Mouse (Mus musculus): Measurements from ENCODE around the gene Uchl5. TPM values are rescaled to one million over a fixed set of nuclear protein-coding genes. Genes with fewer than 3 reads are reported as not detected.
A peak's percentile ranks its signal among the peaks of the same experiment; 100 is the strongest.

Uchl5 gene
- 74.6 and 74.9 TPM in 2 replicates for polyA plus RNA-seq (2014; fragmentation: Nextera tagmentation; extraction: Ambion mirVana)

DNA sequence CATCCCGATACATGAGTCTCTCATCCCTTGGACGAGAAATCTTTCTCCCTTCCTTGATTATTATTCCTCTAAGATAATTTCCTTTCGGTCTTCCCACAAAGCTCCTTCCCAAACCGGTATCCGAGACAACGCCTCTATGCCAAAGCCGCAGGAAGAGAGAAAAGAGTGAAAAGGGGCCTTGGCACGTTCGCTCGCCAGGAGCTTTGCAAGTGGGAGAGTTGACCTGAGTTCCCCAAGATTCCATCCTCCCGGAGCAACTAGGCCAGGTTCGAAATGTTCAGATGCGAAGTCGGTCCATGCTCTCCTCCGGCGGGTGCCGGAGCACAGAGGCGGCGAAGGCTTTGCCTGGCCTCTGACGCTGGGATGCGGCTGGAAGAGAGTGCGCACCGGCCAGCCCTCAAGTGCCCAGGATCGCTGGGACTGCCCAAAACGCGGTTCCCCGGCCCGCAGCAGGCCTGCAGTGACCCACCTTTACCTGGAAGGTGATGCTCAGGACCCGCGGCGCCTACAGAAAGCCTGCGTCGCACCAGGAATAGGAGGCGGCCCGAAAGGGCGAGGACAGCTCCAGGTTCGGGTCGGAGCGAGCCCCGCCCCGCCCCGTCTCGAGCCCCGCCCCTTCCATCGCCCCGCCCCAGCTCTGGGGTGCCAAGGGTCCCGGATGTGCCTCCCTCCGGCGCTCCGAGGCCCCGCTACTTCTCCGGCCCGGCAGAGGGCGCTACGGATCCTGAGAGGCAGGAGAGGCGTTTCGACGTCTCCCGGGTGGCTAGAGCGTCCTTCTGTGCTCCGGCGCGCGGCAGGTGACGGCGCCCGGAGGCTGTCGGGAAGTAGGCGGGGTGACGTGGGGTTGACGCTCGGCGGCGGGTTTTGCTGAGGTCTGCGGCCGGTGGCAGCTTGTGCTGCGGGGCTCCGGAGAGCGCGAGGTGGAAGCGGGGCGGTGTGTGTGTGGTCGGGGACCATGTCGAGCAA lies at the start of gene Uchl5, which contains the start of gene Trove2:
Gene Uchl5 (plus strand): TSS at position 827 of the 966 bp plus-strand sequence.
Gene Trove2 (minus strand): TSS at position 623 of the 966 bp plus-strand sequence.
- peak within 1 kb of the TSS; percentile 80 for H3K4me3 ChIP-seq (ENCODE audit: low read depth, low read length)
- H3K36me3 ChIP-seq (ENCODE audit: control insufficient read depth, insufficient read depth, low read length): no peaks in the 10 kb centered on the region
- H3K4me1 ChIP-seq (replicated peaks; ENCODE audit: control insufficient read depth, insufficient read depth, low read length): no peaks in the 10 kb centered on the region
- H3K9ac ChIP-seq (ENCODE audit: low read depth, low read length): peak within 1 kb of the TSS; percentile 82
- H3K27me3 ChIP-seq (ENCODE audit: control insufficient read depth, insufficient read depth, low read length): no peaks in the 10 kb centered on the region
- under 1% methylated on average over 81 of the region's 84 CpGs for WGBS
- DNase-seq (ENCODE audit: low spot score) (peak; percentile 99), ATAC-seq (ENCODE audit: low FRiP score) (peak; percentile 98)
- peak within 1 kb of the TSS; percentile 58 for H3K27ac ChIP-seq (ENCODE audit: low read depth, low read length)
- H3K9me3 ChIP-seq (ENCODE audit: control insufficient read depth, low read length): no peaks in the 10 kb centered on the region
- peak within 1 kb of the TSS; percentile 75 for H3K4me2 ChIP-seq (replicated peaks; ENCODE audit: low read depth, low read length)

DNA sequence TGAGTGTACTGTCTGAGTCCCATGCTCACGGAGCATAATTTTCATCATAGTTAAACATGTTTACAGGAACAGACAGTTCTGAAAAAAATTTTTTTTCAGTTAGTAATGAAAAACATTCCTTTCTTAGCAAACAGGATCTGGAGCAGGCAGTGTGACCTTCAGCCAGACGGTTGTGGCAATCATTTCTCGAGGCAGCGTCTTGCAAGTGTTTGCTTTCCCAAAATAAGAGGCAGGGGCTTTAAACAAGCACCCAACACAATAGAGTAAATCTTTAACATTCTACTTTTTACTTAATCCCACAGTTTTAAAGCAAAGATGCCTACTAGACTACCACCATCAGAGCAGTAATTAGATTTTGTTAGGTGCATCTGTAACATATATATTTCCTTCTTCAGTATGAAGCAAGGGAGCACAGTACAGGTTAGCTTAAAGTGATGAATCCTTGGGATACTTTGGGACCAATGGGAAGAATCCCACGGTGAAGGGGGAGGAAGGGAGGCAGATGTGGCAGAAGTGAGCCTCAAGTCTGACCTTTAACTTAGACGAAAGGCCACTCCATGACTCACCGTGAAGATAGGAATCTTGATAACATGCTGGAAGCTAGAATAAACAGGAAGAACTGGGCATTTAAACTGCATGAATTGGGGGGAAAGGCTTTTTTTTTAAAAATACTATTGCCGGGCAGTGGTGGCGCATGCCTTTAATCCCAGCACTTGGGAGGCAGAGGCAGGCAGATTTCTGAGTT lies 49.2 kb upstream of the Uchl5 start:
- Histone ChIP-seq H3K4me3 (ENCODE audit: low read depth, low read length) (no peak overlapping the region), H3K27me3 (ENCODE audit: control insufficient read depth, insufficient read depth, low read length) (no peaks in the 10 kb centered on the region), H3K27ac (ENCODE audit: low read depth, low read length) (no peak overlapping the region), H3K36me3 (ENCODE audit: control insufficient read depth, insufficient read depth, low read length) (no peaks in the 10 kb centered on the region), H3K9me3 (ENCODE audit: control insufficient read depth, low read length) (no peaks in the 10 kb centered on the region), H3K9ac (ENCODE audit: low read depth, low read length) (no peak overlapping the region), H3K4me1 (replicated peaks; ENCODE audit: control insufficient read depth, insufficient read depth, low read length) (no peaks in the 10 kb centered on the region), H3K4me2 (replicated peaks; ENCODE audit: low read depth, low read length) (no peak overlapping the region)
- ATAC-seq (ENCODE audit: low FRiP score): no peak
- DNase-seq (ENCODE audit: low spot score): no peak
- 87% methylated on average over 9 of the region's 9 CpGs for WGBS

DNA sequence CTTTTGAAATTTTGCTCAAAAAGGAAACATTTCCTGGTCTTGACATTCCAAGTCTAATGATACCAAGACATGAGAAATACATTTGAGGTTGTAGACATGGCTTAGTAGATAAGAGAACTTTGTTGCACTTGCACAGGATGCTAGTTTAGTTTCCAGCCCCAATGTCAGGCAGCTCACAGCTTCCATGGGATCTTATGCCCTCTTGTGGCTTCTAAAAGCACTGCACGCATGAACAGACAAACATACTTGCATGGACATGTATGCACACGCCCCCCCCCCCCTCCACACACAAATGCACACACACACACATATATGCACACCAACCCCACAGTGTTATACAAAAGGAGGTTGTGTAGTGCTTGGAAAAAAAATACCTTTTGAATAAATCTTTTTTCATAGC lies 46.2 kb upstream of the Uchl5 start:
- WGBS: 84% methylated on average over 2 of the region's 2 CpGs
- no peak for ATAC-seq (ENCODE audit: low FRiP score)
- H3K36me3 ChIP-seq (ENCODE audit: control insufficient read depth, insufficient read depth, low read length): no peaks in the 10 kb centered on the region
- no peaks in the 10 kb centered on the region for H3K27me3 ChIP-seq (ENCODE audit: control insufficient read depth, insufficient read depth, low read length)
- DNase-seq (ENCODE audit: low spot score): no peak
- no peak overlapping the region for H3K4me3 ChIP-seq (ENCODE audit: low read depth, low read length)
- no peak overlapping the region for H3K27ac ChIP-seq (ENCODE audit: low read depth, low read length)
- no peak overlapping the region for H3K9ac ChIP-seq (ENCODE audit: low read depth, low read length)
- no peaks in the 10 kb centered on the region for H3K9me3 ChIP-seq (ENCODE audit: control insufficient read depth, low read length)
- H3K4me2 ChIP-seq (replicated peaks; ENCODE audit: low read depth, low read length): no peak overlapping the region
- H3K4me1 ChIP-seq (replicated peaks; ENCODE audit: control insufficient read depth, insufficient read depth, low read length): no peaks in the 10 kb centered on the region

DNA sequence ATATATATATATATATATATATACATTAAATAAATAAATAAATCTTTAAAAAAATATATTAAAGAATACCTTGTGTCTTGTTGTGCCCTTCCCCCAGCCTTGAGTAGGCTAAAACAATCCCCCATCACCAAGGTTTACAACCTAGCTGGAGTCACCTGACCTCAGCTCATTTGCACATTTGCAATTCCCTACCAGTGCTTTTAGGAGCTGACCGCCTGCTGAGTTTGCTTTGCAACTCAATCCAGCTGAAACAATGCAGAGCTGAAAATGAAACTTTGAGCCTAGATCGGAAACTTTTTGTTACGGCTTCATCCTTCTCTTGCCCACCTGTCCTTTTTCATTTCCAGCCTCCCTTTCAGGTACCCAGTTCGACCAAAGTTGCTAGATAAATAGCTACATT lies 45.4 kb upstream of the Uchl5 start:
- Histone ChIP-seq H3K4me1 (replicated peaks; ENCODE audit: control insufficient read depth, insufficient read depth, low read length) (no peaks in the 10 kb centered on the region), H3K27me3 (ENCODE audit: control insufficient read depth, insufficient read depth, low read length) (no peaks in the 10 kb centered on the region), H3K4me3 (ENCODE audit: low read depth, low read length) (no peak overlapping the region), H3K9ac (ENCODE audit: low read depth, low read length) (no peak overlapping the region), H3K4me2 (replicated peaks; ENCODE audit: low read depth, low read length) (no peak overlapping the region), H3K27ac (ENCODE audit: low read depth, low read length) (no peak overlapping the region), H3K36me3 (ENCODE audit: control insufficient read depth, insufficient read depth, low read length) (no peaks in the 10 kb centered on the region), H3K9me3 (ENCODE audit: control insufficient read depth, low read length) (no peaks in the 10 kb centered on the region)
- ATAC-seq (ENCODE audit: low FRiP score) (no peak), DNase-seq (ENCODE audit: low spot score) (no peak)
- 37% methylated on average over 4 of the region's 4 CpGs for WGBS

DNA sequence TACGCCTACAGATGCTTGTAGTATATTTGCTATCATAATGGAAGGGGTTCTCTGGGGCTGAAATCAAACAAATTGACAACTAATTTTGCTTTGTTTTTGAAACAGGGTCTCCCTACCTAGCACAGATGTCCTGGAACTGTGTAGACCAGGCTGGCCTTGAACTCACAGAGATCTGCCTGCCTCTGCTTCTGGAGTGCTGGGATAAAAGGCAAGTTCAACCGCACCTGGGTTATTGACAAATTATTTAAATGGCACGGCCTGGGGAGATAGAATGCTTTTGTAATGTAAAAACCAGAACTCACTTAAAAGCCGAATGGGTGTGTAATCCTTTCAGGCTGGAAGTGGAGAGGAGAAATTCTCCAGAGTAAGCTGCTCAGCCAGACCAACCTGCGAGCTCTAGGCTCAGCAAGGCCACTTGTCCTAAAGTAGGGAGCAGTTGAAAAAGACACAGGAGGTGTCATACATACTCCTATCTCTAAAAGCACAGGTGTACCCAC lies 43.1 kb upstream of the Uchl5 start:
- no peaks in the 10 kb centered on the region for H3K27me3 ChIP-seq (ENCODE audit: control insufficient read depth, insufficient read depth, low read length)
- 78% methylated on average over 5 of the region's 5 CpGs for WGBS
- H3K36me3 ChIP-seq (ENCODE audit: control insufficient read depth, insufficient read depth, low read length): no peaks in the 10 kb centered on the region
- H3K4me3 ChIP-seq (ENCODE audit: low read depth, low read length): no peak overlapping the region
- no peak for ATAC-seq (ENCODE audit: low FRiP score)
- H3K4me2 ChIP-seq (replicated peaks; ENCODE audit: low read depth, low read length): no peak overlapping the region
- no peaks in the 10 kb centered on the region for H3K4me1 ChIP-seq (replicated peaks; ENCODE audit: control insufficient read depth, insufficient read depth, low read length)
- no peaks in the 10 kb centered on the region for H3K9me3 ChIP-seq (ENCODE audit: control insufficient read depth, low read length)
- no peak overlapping the region for H3K9ac ChIP-seq (ENCODE audit: low read depth, low read length)
- DNase-seq (ENCODE audit: low spot score): no peak
- no peak overlapping the region for H3K27ac ChIP-seq (ENCODE audit: low read depth, low read length)

DNA sequence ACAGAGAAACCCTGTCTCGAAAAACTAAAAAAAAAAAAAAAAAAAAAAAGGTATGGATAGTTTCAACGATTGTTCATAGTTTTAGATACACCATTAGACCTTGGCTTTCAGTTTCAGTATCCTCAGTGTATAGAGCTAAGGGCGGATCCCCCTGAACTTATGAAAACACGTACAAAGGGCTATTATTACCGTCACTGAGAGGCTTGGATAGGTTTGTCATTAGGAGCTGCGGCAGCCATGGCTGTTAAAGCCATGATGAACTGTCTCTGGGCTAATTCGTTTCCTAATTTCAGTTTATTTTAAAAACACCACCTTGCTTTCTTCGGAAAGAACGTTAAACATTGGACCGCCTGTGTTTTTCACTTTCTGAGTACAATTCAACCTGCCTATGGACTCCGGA lies 38.3 kb upstream of the Uchl5 start:
- Histone ChIP-seq H3K4me2 (replicated peaks; ENCODE audit: low read depth, low read length) (peak overlapping the region; percentile 71), H3K9me3 (ENCODE audit: control insufficient read depth, low read length) (no peaks in the 10 kb centered on the region), H3K27ac (ENCODE audit: low read depth, low read length) (0 out of 2 replicates have a peak overlapping the region, but pooled peaks have one; percentile 36), H3K27me3 (ENCODE audit: control insufficient read depth, insufficient read depth, low read length) (no peaks in the 10 kb centered on the region), H3K9ac (ENCODE audit: low read depth, low read length) (peak overlapping the region; percentile 85), H3K4me1 (replicated peaks; ENCODE audit: control insufficient read depth, insufficient read depth, low read length) (no peaks in the 10 kb centered on the region), H3K36me3 (ENCODE audit: control insufficient read depth, insufficient read depth, low read length) (no peaks in the 10 kb centered on the region), H3K4me3 (ENCODE audit: low read depth, low read length) (peak overlapping the region; percentile 63)
- DNase-seq (ENCODE audit: low spot score): no peak
- WGBS: 27% methylated on average over 10 of the region's 11 CpGs
- ATAC-seq (ENCODE audit: low FRiP score): peak; percentile 22; the same call in 1 of the 2 replicates

DNA sequence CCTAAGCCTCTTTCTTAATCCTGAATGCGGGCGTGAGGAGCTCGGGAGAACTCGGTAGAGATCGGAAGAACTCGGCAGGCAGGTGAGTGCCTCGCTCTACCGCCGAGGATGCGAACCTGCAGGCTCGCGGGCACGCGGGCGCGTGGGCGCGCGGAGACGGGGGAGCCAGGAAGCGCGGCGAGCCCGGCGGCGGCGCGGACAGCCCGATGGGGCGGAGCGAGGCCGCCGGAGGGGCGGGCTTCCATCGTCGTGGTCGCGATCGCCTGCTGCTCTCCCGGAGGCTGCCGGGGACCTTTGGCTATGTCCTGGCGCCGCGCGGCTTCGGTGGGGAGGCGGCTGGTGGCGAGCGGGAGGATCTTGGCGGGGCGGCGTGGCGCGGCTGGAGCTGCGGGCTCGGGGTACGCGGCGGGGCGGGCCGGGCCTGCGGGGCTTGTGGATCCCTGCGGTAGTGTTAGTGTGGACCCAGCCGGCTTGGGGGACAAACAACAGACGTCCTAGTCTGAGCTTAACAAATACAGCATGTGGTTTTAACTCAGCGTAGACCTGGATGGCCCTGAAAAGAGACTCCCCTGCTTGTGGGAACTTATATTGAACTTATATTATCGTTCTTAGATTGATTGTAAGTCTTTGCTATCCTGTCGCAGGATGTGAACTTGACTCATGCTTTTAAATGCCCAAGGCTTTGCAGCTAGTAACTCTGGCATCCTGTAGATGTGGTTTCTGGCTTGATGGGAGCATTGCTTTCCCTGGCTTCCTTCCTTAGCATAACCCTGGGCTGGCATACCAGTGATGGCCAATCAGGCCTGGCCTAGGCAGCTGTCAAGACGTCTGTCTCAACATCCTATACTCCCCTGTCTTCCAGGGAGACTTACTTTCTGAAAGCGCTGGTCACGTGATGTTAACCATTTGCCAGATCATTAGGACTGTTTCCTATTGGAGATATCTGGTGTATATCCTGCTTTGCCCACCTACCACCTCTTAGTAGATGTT lies 37.4 kb upstream of the Uchl5 start:
- Histone ChIP-seq H3K27ac (ENCODE audit: low read depth, low read length) (peak overlapping the region; percentile 74), H3K36me3 (ENCODE audit: control insufficient read depth, insufficient read depth, low read length) (no peaks in the 10 kb centered on the region), H3K4me2 (replicated peaks; ENCODE audit: low read depth, low read length) (peak overlapping the region; percentile 71), H3K4me3 (ENCODE audit: low read depth, low read length) (peak overlapping the region; percentile 63), H3K4me1 (replicated peaks; ENCODE audit: control insufficient read depth, insufficient read depth, low read length) (no peaks in the 10 kb centered on the region), H3K9me3 (ENCODE audit: control insufficient read depth, low read length) (no peaks in the 10 kb centered on the region), H3K9ac (ENCODE audit: low read depth, low read length) (peak overlapping the region; percentile 85), H3K27me3 (ENCODE audit: control insufficient read depth, insufficient read depth, low read length) (no peaks in the 10 kb centered on the region)
- ATAC-seq (ENCODE audit: low FRiP score) (peak; percentile 94), DNase-seq (ENCODE audit: low spot score) (peak; percentile 86)
- WGBS: under 1% methylated on average over 71 of the region's 71 CpGs

DNA sequence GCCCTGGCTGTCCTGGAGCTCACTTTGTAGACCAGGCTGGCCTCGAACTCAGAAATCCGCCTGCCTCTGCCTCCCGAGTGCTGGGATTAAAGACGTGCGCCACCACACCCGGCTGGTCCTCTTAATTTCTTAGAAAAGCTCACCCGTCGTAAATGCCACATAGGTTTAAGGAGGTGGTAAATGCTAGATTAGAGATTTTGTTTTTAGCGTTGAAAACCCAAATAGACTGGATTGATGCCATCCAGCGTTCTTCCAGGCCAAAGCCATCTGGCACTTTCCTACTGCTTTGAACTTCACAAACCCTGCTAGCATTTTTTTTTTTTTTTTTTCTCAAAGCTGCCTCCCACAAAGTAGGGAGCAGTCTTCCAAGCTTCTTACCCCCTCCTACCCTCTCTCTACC lies 36.5 kb upstream of the Uchl5 start:
- Histone ChIP-seq H3K27me3 (ENCODE audit: control insufficient read depth, insufficient read depth, low read length) (no peaks in the 10 kb centered on the region), H3K4me3 (ENCODE audit: low read depth, low read length) (no peak overlapping the region), H3K9ac (ENCODE audit: low read depth, low read length) (no peak overlapping the region), H3K9me3 (ENCODE audit: control insufficient read depth, low read length) (no peaks in the 10 kb centered on the region), H3K4me2 (replicated peaks; ENCODE audit: low read depth, low read length) (no peak overlapping the region), H3K36me3 (ENCODE audit: control insufficient read depth, insufficient read depth, low read length) (no peaks in the 10 kb centered on the region), H3K4me1 (replicated peaks; ENCODE audit: control insufficient read depth, insufficient read depth, low read length) (no peaks in the 10 kb centered on the region), H3K27ac (ENCODE audit: low read depth, low read length) (no peak overlapping the region)
- ATAC-seq (ENCODE audit: low FRiP score): no peak
- DNase-seq (ENCODE audit: low spot score): no peak
- 96% methylated on average over 10 of the region's 10 CpGs for WGBS

Data from hindbrain, embryonic 11.5 days (tissue).